Mouse (Mus musculus): ENCODE measurements around the gene Rap2a. TPM values are rescaled to one million over a fixed set of nuclear protein-coding genes. Genes with fewer than 3 reads are reported as not detected.

Gene Rap2a
- total and polyA plus RNA-seq, 3 experiments: 5.1 to 8.6 TPM; not detected in 1

- H3K79me2 ChIP-seq (ENCODE audit: control insufficient read depth, insufficient read depth, low read length, poor library complexity): no peaks in the 10 kb centered on the region
- H3K9ac ChIP-seq (ENCODE audit: control insufficient read depth, low read depth, low read length, poor library complexity, severe bottlenecking): no peak overlapping the region
- TF ChIP-seq CHD2 (IDR thresholded peaks at IDR 0.05; ENCODE audit: low read length): no peak
- TF ChIP-seq ELF1 (IDR thresholded peaks at IDR 0.05; ENCODE audit: low read depth, low read length): no peak
- no peak for TF ChIP-seq ZKSCAN1 (IDR thresholded peaks at IDR 0.05; ENCODE audit: low read depth, low read length)
- TF ChIP-seq RAD21 (IDR thresholded peaks at IDR 0.05; ENCODE audit: low read depth, low read length): no peak
- no peak for TF ChIP-seq TCF12 (IDR thresholded peaks at IDR 0.05; ENCODE audit: low read depth, low read length)
- TF ChIP-seq ZMIZ1 (IDR thresholded peaks at IDR 0.05; ENCODE audit: low read depth, low read length): no peak
- no peak overlapping the region for H3K4me3 ChIP-seq (ENCODE audit: control insufficient read depth in 1 of 2, insufficient read depth in 1 of 2, low read depth in 2 of 2, low read length in 2 of 2)
- H3K9me3 ChIP-seq (replicated peaks; ENCODE audit: insufficient read depth, low read length): no peaks in the 10 kb centered on the region; the same call in 1 of the 2 replicates
- H3K4me1 ChIP-seq (ENCODE audit: control insufficient read depth in 1 of 2, insufficient read depth in 2 of 2, low read length in 2 of 2): no peaks in the 10 kb centered on the region
- H3K36me3 ChIP-seq (ENCODE audit: control insufficient read depth in 1 of 2, insufficient read depth in 2 of 2, low read length in 2 of 2): no peaks in the 10 kb centered on the region
- H3K27ac ChIP-seq (ENCODE audit: control insufficient read depth, low read depth, low read length): no peak overlapping the region
- DNase-seq (ENCODE audit: low read depth, low spot score): no peak
- no peaks in the 10 kb centered on the region for H3K27me3 ChIP-seq (ENCODE audit: control insufficient read depth in 1 of 2, insufficient read depth in 2 of 2, low read length in 2 of 2)
These were observed 14.1 kb upstream of the Rap2a start for GRCm38 (mm10) chr14:120463938-120464727.

- no peak for TF ChIP-seq HCFC1 (IDR thresholded peaks at IDR 0.05; ENCODE audit: low read depth, low read length)
- Histone ChIP-seq H3K79me2 (ENCODE audit: control insufficient read depth, insufficient read depth, low read length, poor library complexity) (no peaks in the 10 kb centered on the region), H3K36me3 (ENCODE audit: control insufficient read depth in 1 of 2, insufficient read depth in 2 of 2, low read length in 2 of 2) (no peaks in the 10 kb centered on the region), H3K9ac (ENCODE audit: control insufficient read depth, low read depth, low read length, poor library complexity, severe bottlenecking) (no peak overlapping the region), H3K27ac (ENCODE audit: control insufficient read depth, low read depth, low read length) (no peak overlapping the region), H3K4me1 (ENCODE audit: control insufficient read depth in 1 of 2, insufficient read depth in 2 of 2, low read length in 2 of 2) (no peaks in the 10 kb centered on the region), H3K27me3 (ENCODE audit: control insufficient read depth in 1 of 2, insufficient read depth in 2 of 2, low read length in 2 of 2) (no peaks in the 10 kb centered on the region), H3K4me3 (ENCODE audit: control insufficient read depth in 1 of 2, insufficient read depth in 1 of 2, low read depth in 2 of 2, low read length in 2 of 2) (no peak overlapping the region), H3K9me3 (replicated peaks; ENCODE audit: insufficient read depth, low read length) (no peaks in the 10 kb centered on the region; the same call in 1 of the 2 replicates)
- no peak for DNase-seq (ENCODE audit: low read depth, low spot score)
These were observed 11.4 kb upstream of the Rap2a start for GRCm38 (mm10) chr14:120466816-120467215.

- no peak for DNase-seq (ENCODE audit: low read depth, low spot score)
- no peaks in the 10 kb centered on the region for H3K79me2 ChIP-seq (ENCODE audit: control insufficient read depth, insufficient read depth, low read length, poor library complexity)
- no peak overlapping the region for H3K4me3 ChIP-seq (ENCODE audit: control insufficient read depth in 1 of 2, insufficient read depth in 1 of 2, low read depth in 2 of 2, low read length in 2 of 2)
- no peak overlapping the region for H3K27ac ChIP-seq (ENCODE audit: control insufficient read depth, low read depth, low read length)
- no peaks in the 10 kb centered on the region for H3K36me3 ChIP-seq (ENCODE audit: control insufficient read depth in 1 of 2, insufficient read depth in 2 of 2, low read length in 2 of 2)
- no peaks in the 10 kb centered on the region for H3K9me3 ChIP-seq (replicated peaks; ENCODE audit: insufficient read depth, low read length)
- TF ChIP-seq POLR2A (IDR thresholded peaks at IDR 0.05; ENCODE audit: control insufficient read depth in 1 of 2, insufficient read depth in 1 of 2, low read depth in 1 of 2, low read length in 2 of 2, poor library complexity in 1 of 2) (no peak), HCFC1 (IDR thresholded peaks at IDR 0.05; ENCODE audit: low read depth, low read length) (no peak), TBP (IDR thresholded peaks at IDR 0.05; ENCODE audit: low read depth, low read length) (no peak), JUND (IDR thresholded peaks at IDR 0.05; ENCODE audit: low read depth, low read length) (no peak), ZNF384 (IDR thresholded peaks at IDR 0.05; ENCODE audit: low read depth, low read length) (no peak), BHLHE40 (IDR thresholded peaks at IDR 0.05; ENCODE audit: borderline replicate concordance, low read depth, low read length) (no peak), POLR2AphosphoS2 (IDR thresholded peaks at IDR 0.05; ENCODE audit: low read length) (no peak), RCOR1 (IDR thresholded peaks at IDR 0.05; ENCODE audit: low read depth, low read length) (no peak), EP300 (IDR thresholded peaks at IDR 0.05; ENCODE audit: low read depth in 1 of 2, low read length in 2 of 2) (no peak), NELFE (IDR thresholded peaks at IDR 0.05; ENCODE audit: low read depth, low read length) (no peak), UBTF (IDR thresholded peaks at IDR 0.05; ENCODE audit: borderline replicate concordance, insufficient read depth, low read depth, low read length) (no peak), MEF2A (IDR thresholded peaks at IDR 0.05; ENCODE audit: extremely low read depth, insufficient replicate concordance, low read depth, low read length, poor library complexity, severe bottlenecking) (no peak), CHD1 (IDR thresholded peaks at IDR 0.05; ENCODE audit: low read depth, low read length) (no peak), SMC3 (IDR thresholded peaks at IDR 0.05; ENCODE audit: low read depth, low read length) (no peak), USF2 (IDR thresholded peaks at IDR 0.05; ENCODE audit: borderline replicate concordance in 1 of 2, insufficient read depth in 1 of 2, low read depth in 1 of 2, low read length in 2 of 2) (no peak), ZC3H11A (IDR thresholded peaks at IDR 0.05; ENCODE audit: low read depth, low read length) (no peak)
- no peaks in the 10 kb centered on the region for H3K27me3 ChIP-seq (ENCODE audit: control insufficient read depth in 1 of 2, insufficient read depth in 2 of 2, low read length in 2 of 2)
- H3K4me1 ChIP-seq (ENCODE audit: control insufficient read depth in 1 of 2, insufficient read depth in 2 of 2, low read length in 2 of 2): no peaks in the 10 kb centered on the region
- no peak overlapping the region for H3K9ac ChIP-seq (ENCODE audit: control insufficient read depth, low read depth, low read length, poor library complexity, severe bottlenecking)
These were observed 9.0 kb upstream of the Rap2a start for GRCm38 (mm10) chr14:120469126-120469790.

Measured in MEL (cell line).